Mouse (Mus musculus): ENCODE measurements around the gene Gprc5a. TPM values are rescaled to one million over a fixed set of nuclear protein-coding genes. Genes with fewer than 3 reads are reported as not detected.
A peak's percentile ranks its signal among the peaks of the same experiment; 100 is the strongest.

Gprc5a gene
- 4.0 and 4.8 TPM in 2 replicates for polyA plus RNA-seq (2016; fragmentation: Nextera tagmentation; extraction: Ambion mirVana)

GRCm38 (mm10) chr6:135065236-135065957 is at the start of gene Gprc5a:
TSS of gene Gprc5a (plus strand) at chr6:135065651.
- Histone ChIP-seq H3K4me1 (replicated peaks) (peaks cover 25% of the 10 kb centered on the region), H3K36me3 (no peaks in the 10 kb centered on the region), H3K27ac (ENCODE audit: poor library complexity, severe bottlenecking) (0 out of 2 replicates have a peak within 1 kb of the TSS, but pooled peaks have one; percentile 17), H3K27me3 (replicated peaks) (peaks cover 17% of the 10 kb centered on the region; the same call in 1 of the 2 replicates), H3K9me3 (replicated peaks) (no peaks in the 10 kb centered on the region), H3K9ac (peak within 1 kb of the TSS; percentile 70), H3K4me3 (peak within 1 kb of the TSS; percentile 55), H3K4me2 (peak within 1 kb of the TSS; percentile 95)
- ATAC-seq (ENCODE audit: insufficient number of reproducible peaks, low FRiP score), result peak; percentile 78
- WGBS, result under 1% methylated on average over 44 of the region's 44 CpGs

GRCm38 (mm10) chr6:135017211-135017610 is 48.2 kb upstream of the Gprc5a start:
- WGBS, result 55% methylated on average over 11 of the region's 11 CpGs
- Histone ChIP-seq H3K36me3 (peaks cover 86% of the 10 kb centered on the region), H3K4me2 (no peak overlapping the region), H3K9me3 (replicated peaks) (no peaks in the 10 kb centered on the region), H3K4me1 (replicated peaks) (peaks cover 4% of the 10 kb centered on the region), H3K27ac (ENCODE audit: poor library complexity, severe bottlenecking) (no peak overlapping the region), H3K4me3 (no peak overlapping the region), H3K9ac (no peak overlapping the region), H3K27me3 (replicated peaks) (no peaks in the 10 kb centered on the region)
- ATAC-seq (ENCODE audit: insufficient number of reproducible peaks, low FRiP score), result no peak

GRCm38 (mm10) chr6:135019564-135019963 is 45.9 kb upstream of the Gprc5a start:
- no peaks in the 10 kb centered on the region for H3K9me3 ChIP-seq (replicated peaks)
- 77% methylated on average over 10 of the region's 10 CpGs for WGBS
- no peak overlapping the region for H3K27ac ChIP-seq (ENCODE audit: poor library complexity, severe bottlenecking)

GRCm38 (mm10) chr6:135021633-135022032 is 43.8 kb upstream of the Gprc5a start:
- no peak overlapping the region for H3K4me3 ChIP-seq
- H3K27ac ChIP-seq (ENCODE audit: poor library complexity, severe bottlenecking), result no peak overlapping the region
- peaks cover 81% of the 10 kb centered on the region for H3K36me3 ChIP-seq
- WGBS, result 86% methylated on average over 3 of the region's 3 CpGs
- no peaks in the 10 kb centered on the region for H3K9me3 ChIP-seq (replicated peaks)
- H3K27me3 ChIP-seq (replicated peaks), result no peaks in the 10 kb centered on the region
- peaks cover 9% of the 10 kb centered on the region for H3K4me1 ChIP-seq (replicated peaks)
- no peak for ATAC-seq (ENCODE audit: insufficient number of reproducible peaks, low FRiP score)
- no peak overlapping the region for H3K9ac ChIP-seq
- H3K4me2 ChIP-seq, result no peak overlapping the region

More at GRCm38 (mm10) chr6:135019564-135019963, 45.9 kb upstream of the Gprc5a start:
- H3K4me2 ChIP-seq, result no peak overlapping the region
- no peak overlapping the region for H3K4me3 ChIP-seq
- H3K36me3 ChIP-seq, result peaks cover 97% of the 10 kb centered on the region
- ATAC-seq (ENCODE audit: insufficient number of reproducible peaks, low FRiP score), result no peak
- H3K9ac ChIP-seq, result no peak overlapping the region
- no peaks in the 10 kb centered on the region for H3K27me3 ChIP-seq (replicated peaks)
- H3K4me1 ChIP-seq (replicated peaks), result no peaks in the 10 kb centered on the region

- no peak overlapping the region for H3K27ac ChIP-seq (ENCODE audit: poor library complexity, severe bottlenecking)
- H3K4me3 ChIP-seq, result no peak overlapping the region
- peaks cover 64% of the 10 kb centered on the region for H3K36me3 ChIP-seq
- WGBS, result 89% methylated on average over 14 of the region's 14 CpGs
- H3K4me1 ChIP-seq (replicated peaks), result peaks cover 14% of the 10 kb centered on the region
- no peaks in the 10 kb centered on the region for H3K9me3 ChIP-seq (replicated peaks)
- H3K4me2 ChIP-seq, result no peak overlapping the region
- H3K9ac ChIP-seq, result no peak overlapping the region
- H3K27me3 ChIP-seq (replicated peaks), result no peaks in the 10 kb centered on the region
- ATAC-seq (ENCODE audit: insufficient number of reproducible peaks, low FRiP score), result no peak
Observed at GRCm38 (mm10) chr6:135023379-135023778, 42.1 kb upstream of the Gprc5a start.

- no peak overlapping the region for H3K4me2 ChIP-seq
- ATAC-seq (ENCODE audit: insufficient number of reproducible peaks, low FRiP score), result no peak
- H3K36me3 ChIP-seq, result peaks cover 50% of the 10 kb centered on the region
- H3K9ac ChIP-seq, result no peak overlapping the region
- WGBS, result 72% methylated on average over 1 of the region's 1 CpGs
- H3K4me1 ChIP-seq (replicated peaks), result peaks cover 14% of the 10 kb centered on the region
- no peak overlapping the region for H3K4me3 ChIP-seq
- H3K27me3 ChIP-seq (replicated peaks), result no peaks in the 10 kb centered on the region
- no peaks in the 10 kb centered on the region for H3K9me3 ChIP-seq (replicated peaks)
- no peak overlapping the region for H3K27ac ChIP-seq (ENCODE audit: poor library complexity, severe bottlenecking)
Observed at GRCm38 (mm10) chr6:135024781-135025420, 40.5 kb upstream of the Gprc5a start.

- ATAC-seq (ENCODE audit: insufficient number of reproducible peaks, low FRiP score), result 0 out of 2 replicates have a peak, but pooled peaks have one; percentile 50
Observed at GRCm38 (mm10) chr6:135026232-135026631, 39.2 kb upstream of the Gprc5a start.

GRCm38 (mm10) chr6:135026755-135027154 is 38.7 kb upstream of the Gprc5a start:
- peaks cover 32% of the 10 kb centered on the region for H3K36me3 ChIP-seq
- no peak for ATAC-seq (ENCODE audit: insufficient number of reproducible peaks, low FRiP score)
- no peak overlapping the region for H3K4me2 ChIP-seq
- peaks cover 14% of the 10 kb centered on the region for H3K4me1 ChIP-seq (replicated peaks)
- H3K27me3 ChIP-seq (replicated peaks), result no peaks in the 10 kb centered on the region
- no peaks in the 10 kb centered on the region for H3K9me3 ChIP-seq (replicated peaks)
- WGBS, result 52% methylated on average over 2 of the region's 2 CpGs
- H3K9ac ChIP-seq, result no peak overlapping the region
- H3K4me3 ChIP-seq, result no peak overlapping the region
- no peak overlapping the region for H3K27ac ChIP-seq (ENCODE audit: poor library complexity, severe bottlenecking)

More at GRCm38 (mm10) chr6:135026232-135026631, 39.2 kb upstream of the Gprc5a start:
- Histone ChIP-seq H3K36me3 (peaks cover 37% of the 10 kb centered on the region), H3K9ac (no peak overlapping the region), H3K4me3 (no peak overlapping the region), H3K4me2 (no peak overlapping the region), H3K4me1 (replicated peaks) (peaks cover 14% of the 10 kb centered on the region), H3K9me3 (replicated peaks) (no peaks in the 10 kb centered on the region), H3K27ac (ENCODE audit: poor library complexity, severe bottlenecking) (no peak overlapping the region), H3K27me3 (replicated peaks) (no peaks in the 10 kb centered on the region)
- 11% methylated on average over 3 of the region's 3 CpGs for WGBS

- peaks cover 14% of the 10 kb centered on the region for H3K4me1 ChIP-seq (replicated peaks)
- 69% methylated on average over 4 of the region's 4 CpGs for WGBS
- H3K27me3 ChIP-seq (replicated peaks), result no peaks in the 10 kb centered on the region
- H3K4me2 ChIP-seq, result no peak overlapping the region
- H3K9me3 ChIP-seq (replicated peaks), result no peaks in the 10 kb centered on the region
- H3K4me3 ChIP-seq, result no peak overlapping the region
- H3K9ac ChIP-seq, result no peak overlapping the region
- peaks cover 8% of the 10 kb centered on the region for H3K36me3 ChIP-seq
- no peak overlapping the region for H3K27ac ChIP-seq (ENCODE audit: poor library complexity, severe bottlenecking)
- ATAC-seq (ENCODE audit: insufficient number of reproducible peaks, low FRiP score), result no peak
Observed at GRCm38 (mm10) chr6:135029246-135029645, 36.2 kb upstream of the Gprc5a start.

GRCm38 (mm10) chr6:135038674-135039073 is 26.8 kb upstream of the Gprc5a start:
- H3K27ac ChIP-seq (ENCODE audit: poor library complexity, severe bottlenecking), result no peak overlapping the region
- 61% methylated on average over 3 of the region's 3 CpGs for WGBS
- no peak overlapping the region for H3K4me2 ChIP-seq
- H3K4me1 ChIP-seq (replicated peaks), result peaks cover 9% of the 10 kb centered on the region
- H3K27me3 ChIP-seq (replicated peaks), result peaks cover 19% of the 10 kb centered on the region
- H3K36me3 ChIP-seq, result no peaks in the 10 kb centered on the region
- ATAC-seq (ENCODE audit: insufficient number of reproducible peaks, low FRiP score), result no peak
- peaks cover 5% of the 10 kb centered on the region; the same call in 1 of the 2 replicates for H3K9me3 ChIP-seq (replicated peaks)
- no peak overlapping the region for H3K9ac ChIP-seq
- no peak overlapping the region for H3K4me3 ChIP-seq

- Histone ChIP-seq H3K4me3 (peak overlapping the region; percentile 20), H3K4me2 (peak overlapping the region; percentile 51), H3K9ac (0 out of 2 replicates have a peak overlapping the region, but pooled peaks have one; percentile 19), H3K9me3 (replicated peaks) (peaks cover 5% of the 10 kb centered on the region; the same call in 1 of the 2 replicates), H3K27me3 (replicated peaks) (peaks cover 19% of the 10 kb centered on the region; the same call in 1 of the 2 replicates), H3K27ac (ENCODE audit: poor library complexity, severe bottlenecking) (no peak overlapping the region), H3K4me1 (replicated peaks) (peaks cover 9% of the 10 kb centered on the region), H3K36me3 (no peaks in the 10 kb centered on the region)
- no peak for ATAC-seq (ENCODE audit: insufficient number of reproducible peaks, low FRiP score)
- 4% methylated on average over 21 of the region's 21 CpGs for WGBS
Observed at GRCm38 (mm10) chr6:135040275-135040871, 25.1 kb upstream of the Gprc5a start.

Measured in heart, embryonic 12.5 days (tissue).